Mouse (Mus musculus) neural tube, embryonic 12.5 days (tissue): ENCODE measurements at regions not wholly inside any gene's neighbourhood (a gene's known extent, or its start where the extent isn't known, plus 50 kb on each side); places are given as distances from the start of the nearest gene placed in this dataset.

ENCODE experiments used
- ATAC-seq: fragments of 200-750 bp; cut with Nextera tagmentation; 2 replicates; pipeline ENCODE4 v1.8.0; 2017; ENCODE audit warnings: low read depth, mild to moderate bottlenecking, moderate TSS enrichment, moderate library complexity; ENCODE audit not compliant: low FRiP score
- H3K27ac ChIP-seq: fragments of 300-500 bp; sonication (generic); 2 replicates; pipeline ENCODE4 v1.5.1; 2016
- H3K27me3 ChIP-seq: fragments of 300-500 bp; sonication (generic); replicated peaks from 2 replicates; pipeline ENCODE4 v1.6.1; 2016; ENCODE audit warnings: mild to moderate bottlenecking
- H3K36me3 ChIP-seq: fragments of 300-500 bp; sonication (generic); 2 replicates; pipeline ENCODE4 v1.6.1; 2016; ENCODE audit warnings: mild to moderate bottlenecking
- H3K4me1 ChIP-seq: fragments of 300-500 bp; sonication (generic); 2 replicates; pipeline ENCODE4 v1.6.1; 2016
- H3K4me2 ChIP-seq: fragments of 300-500 bp; sonication (generic); replicated peaks from 2 replicates; pipeline ENCODE4 v1.6.1; 2016; ENCODE audit warnings: mild to moderate bottlenecking
- H3K4me3 ChIP-seq: fragments of 300-500 bp; sonication (generic); 2 replicates; pipeline ENCODE4 v1.5.1; 2016
- H3K9ac ChIP-seq: fragments of 300-500 bp; sonication (generic); 2 replicates; pipeline ENCODE4 v1.6.1; 2016; ENCODE audit warnings: mild to moderate bottlenecking
- H3K9me3 ChIP-seq: fragments of 300-500 bp; sonication (generic); 2 replicates; pipeline ENCODE4 v1.6.1; 2016; ENCODE audit warnings: mild to moderate bottlenecking
- WGBS: fragments of 180-500 bp; shearing (Covaris S2); methylation state at CpG from one replicate; pipeline ENCODE4 v1.1.7; 2016; 5-methylcytosine and 5-hydroxymethylcytosine counted together

DNA sequence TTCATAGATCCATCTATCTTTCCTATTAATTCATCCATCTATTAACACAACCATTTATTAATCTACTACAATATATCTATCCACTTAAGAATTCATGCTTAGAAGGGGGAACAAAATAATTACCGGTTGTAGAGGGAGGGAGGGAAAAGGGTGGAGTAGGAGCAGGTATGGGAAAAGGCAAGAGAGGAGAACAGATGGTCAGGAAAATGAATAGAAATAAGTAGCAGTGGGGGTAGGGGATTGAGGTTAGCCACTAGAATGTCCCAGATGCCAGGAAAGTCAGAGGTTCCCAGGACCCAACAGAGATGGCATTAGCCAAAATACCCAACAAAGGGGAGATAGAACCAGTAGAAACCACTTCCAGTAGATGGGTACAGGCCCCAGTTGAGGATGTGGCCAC lies 164.5 kb upstream of the Crbn start:
- H3K4me1 ChIP-seq: no peaks in the 10 kb centered on the region
- H3K9ac ChIP-seq: no peak overlapping the region
- WGBS: 78% methylated on average over 1 of the region's 1 CpGs
- H3K27me3 ChIP-seq: no peaks in the 10 kb centered on the region
- H3K4me2 ChIP-seq: no peak overlapping the region
- no peak overlapping the region for H3K27ac ChIP-seq
- H3K9me3 ChIP-seq: no peaks in the 10 kb centered on the region
- no peak overlapping the region for H3K4me3 ChIP-seq
- H3K36me3 ChIP-seq: no peaks in the 10 kb centered on the region
- no peak for ATAC-seq

DNA sequence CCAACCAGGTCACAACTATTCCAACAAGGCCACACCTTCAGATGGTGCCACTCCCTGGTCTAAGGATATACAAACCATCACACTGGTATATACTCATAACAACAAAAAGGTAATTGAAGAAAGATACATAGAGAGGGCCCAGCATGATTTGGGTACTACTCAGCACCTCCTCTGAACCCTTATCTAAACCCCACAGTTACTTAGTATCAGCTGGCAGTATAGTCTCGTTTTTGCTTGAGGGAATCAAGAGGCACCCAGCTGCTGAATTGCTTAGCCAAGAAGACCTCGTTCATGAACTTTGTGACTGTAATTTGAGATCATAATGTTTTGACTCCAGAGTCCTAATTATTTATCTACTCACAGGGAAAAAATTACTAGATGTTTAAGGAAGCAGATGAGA lies 175.6 kb upstream of the Crbn start:
- ATAC-seq: no peak
- no peaks in the 10 kb centered on the region for H3K36me3 ChIP-seq
- H3K9ac ChIP-seq: no peak overlapping the region
- H3K4me3 ChIP-seq: no peak overlapping the region
- no peaks in the 10 kb centered on the region for H3K9me3 ChIP-seq
- H3K27me3 ChIP-seq: no peaks in the 10 kb centered on the region
- H3K4me2 ChIP-seq: no peak overlapping the region
- H3K4me1 ChIP-seq: no peaks in the 10 kb centered on the region
- no peak overlapping the region for H3K27ac ChIP-seq
- 62% methylated on average over 2 of the region's 2 CpGs for WGBS

DNA sequence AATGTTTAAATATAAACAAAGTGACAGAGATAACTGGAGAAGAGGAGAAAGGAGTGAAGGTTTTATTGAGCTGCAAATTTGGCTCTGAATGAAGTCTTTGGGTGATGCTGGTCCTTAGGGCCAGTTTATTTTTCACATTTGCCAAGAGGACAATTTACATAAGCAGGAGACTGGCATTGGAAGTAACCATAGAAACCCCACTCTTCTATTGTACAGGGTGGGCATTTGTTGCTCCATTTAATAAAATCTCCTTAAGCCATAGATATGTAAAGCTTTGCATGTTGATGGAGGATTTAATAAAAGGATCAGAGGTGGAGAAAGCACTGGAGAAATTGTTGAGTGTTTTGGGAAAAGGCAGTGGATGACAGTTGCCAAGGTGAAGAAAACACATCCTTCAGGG lies 178.8 kb upstream of the Crbn start:
- Histone ChIP-seq H3K4me3 (no peak overlapping the region), H3K27me3 (no peaks in the 10 kb centered on the region), H3K4me2 (no peak overlapping the region), H3K4me1 (no peaks in the 10 kb centered on the region), H3K9me3 (no peaks in the 10 kb centered on the region), H3K9ac (no peak overlapping the region), H3K36me3 (no peaks in the 10 kb centered on the region), H3K27ac (no peak overlapping the region)
- ATAC-seq: no peak

DNA sequence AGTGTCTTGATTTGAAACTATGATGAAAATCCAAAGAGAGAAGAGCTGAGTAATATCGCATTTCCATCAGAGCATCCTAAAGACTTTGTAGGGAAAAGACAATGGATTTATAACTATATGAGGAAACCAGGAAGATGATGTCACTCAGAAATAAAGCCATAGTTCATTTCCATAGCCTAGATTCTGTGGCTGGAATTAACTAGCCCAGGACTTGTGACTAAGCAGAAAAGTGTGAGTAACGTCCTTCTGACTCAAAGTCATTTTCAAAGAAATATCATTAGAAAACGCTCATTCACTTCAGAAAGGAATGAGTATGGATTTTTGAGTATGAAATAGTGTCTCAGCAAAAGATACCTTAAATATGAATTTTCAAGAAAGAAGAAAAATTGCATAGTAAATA lies 179.9 kb upstream of the Crbn start:
- Histone ChIP-seq H3K36me3 (no peaks in the 10 kb centered on the region), H3K4me2 (no peak overlapping the region), H3K4me1 (no peaks in the 10 kb centered on the region), H3K9ac (no peak overlapping the region), H3K27me3 (no peaks in the 10 kb centered on the region), H3K4me3 (no peak overlapping the region), H3K27ac (no peak overlapping the region), H3K9me3 (no peaks in the 10 kb centered on the region)
- ATAC-seq: no peak
- 79% methylated on average over 3 of the region's 3 CpGs for WGBS

DNA sequence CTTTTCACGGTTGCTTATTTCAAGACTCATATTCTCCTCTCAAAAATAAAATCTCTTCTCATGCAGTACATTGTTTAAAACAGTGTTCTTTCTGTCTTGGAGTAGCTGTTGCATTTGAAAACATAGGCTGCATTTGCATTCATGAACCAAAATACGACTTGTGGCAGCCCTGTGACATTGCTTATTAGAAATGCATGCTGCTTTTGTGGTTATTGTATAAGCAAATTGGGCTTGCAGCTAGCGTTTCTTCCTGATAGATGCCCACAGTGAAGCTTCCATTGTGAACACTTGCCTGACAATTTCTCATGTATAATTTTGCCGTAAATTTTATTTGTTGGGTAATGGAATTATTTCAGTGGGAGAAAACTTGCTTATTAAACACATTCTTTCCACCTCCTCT lies 180.3 kb upstream of the Crbn start:
- Histone ChIP-seq H3K9me3 (no peaks in the 10 kb centered on the region), H3K4me1 (no peaks in the 10 kb centered on the region), H3K36me3 (no peaks in the 10 kb centered on the region), H3K9ac (no peak overlapping the region), H3K27ac (no peak overlapping the region), H3K27me3 (no peaks in the 10 kb centered on the region), H3K4me3 (no peak overlapping the region), H3K4me2 (no peak overlapping the region)
- 38% methylated on average over 4 of the region's 4 CpGs for WGBS
- no peak for ATAC-seq

DNA sequence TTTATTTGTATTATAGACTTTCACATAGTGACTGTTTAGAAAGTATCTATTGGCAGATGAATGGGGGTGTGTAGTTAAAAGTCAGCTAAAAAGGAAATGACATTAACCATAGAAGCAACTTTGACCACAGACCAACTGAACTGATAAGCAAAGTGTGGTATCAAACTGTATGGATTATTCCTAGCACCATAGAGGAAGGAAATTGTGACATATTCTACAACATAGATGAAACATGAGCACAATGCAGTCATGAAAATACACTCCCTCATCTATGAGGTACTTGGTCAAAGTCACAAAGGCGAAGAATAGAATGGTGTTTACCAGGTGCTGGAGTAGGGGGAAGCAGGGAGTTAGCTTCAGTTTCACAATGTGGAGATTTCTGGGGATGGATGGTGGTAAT lies 181.4 kb upstream of the Crbn start:
- Histone ChIP-seq H3K27me3 (no peaks in the 10 kb centered on the region), H3K4me3 (no peak overlapping the region), H3K4me2 (no peak overlapping the region), H3K4me1 (no peaks in the 10 kb centered on the region), H3K9me3 (no peaks in the 10 kb centered on the region), H3K9ac (no peak overlapping the region), H3K36me3 (no peaks in the 10 kb centered on the region), H3K27ac (no peak overlapping the region)
- no peak for ATAC-seq
- 97% methylated on average over 1 of the region's 1 CpGs for WGBS

DNA sequence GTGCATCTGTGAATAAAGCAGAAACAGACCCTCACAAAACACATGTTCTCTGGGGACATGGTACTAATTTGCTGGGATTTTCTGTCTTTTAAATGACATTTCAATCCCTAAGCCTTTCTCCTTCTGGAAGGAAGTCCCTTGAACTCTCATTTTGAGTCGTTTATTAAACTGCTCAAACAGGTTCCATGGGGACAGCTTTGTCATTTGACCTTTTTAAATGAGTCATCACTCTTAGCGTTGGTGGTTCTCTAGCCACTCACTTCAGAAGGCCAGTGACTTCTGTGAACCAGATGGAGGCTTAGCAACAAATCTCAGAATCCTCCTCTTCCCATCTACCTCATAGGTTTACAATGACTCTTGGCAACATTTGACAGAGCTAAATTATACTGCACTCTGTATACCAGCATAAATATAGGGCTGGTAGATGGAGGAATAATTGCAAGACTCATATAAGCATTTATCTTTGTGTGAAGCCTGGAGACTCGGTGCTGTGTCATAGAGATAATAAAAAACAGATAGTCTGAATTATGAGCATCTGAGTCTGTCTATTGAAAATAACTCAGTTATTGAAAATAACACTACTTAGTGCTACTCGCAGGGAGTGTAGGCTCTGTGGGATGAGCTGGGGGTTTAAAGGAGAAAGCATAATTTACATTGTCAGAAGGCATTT lies 185.4 kb upstream of the Crbn start:
- Histone ChIP-seq H3K27ac (no peak overlapping the region), H3K4me2 (no peak overlapping the region), H3K4me1 (no peaks in the 10 kb centered on the region), H3K27me3 (no peaks in the 10 kb centered on the region), H3K9me3 (no peaks in the 10 kb centered on the region), H3K4me3 (no peak overlapping the region), H3K9ac (no peak overlapping the region), H3K36me3 (no peaks in the 10 kb centered on the region)
- ATAC-seq: no peak
- 65% methylated on average over 4 of the region's 4 CpGs for WGBS

DNA sequence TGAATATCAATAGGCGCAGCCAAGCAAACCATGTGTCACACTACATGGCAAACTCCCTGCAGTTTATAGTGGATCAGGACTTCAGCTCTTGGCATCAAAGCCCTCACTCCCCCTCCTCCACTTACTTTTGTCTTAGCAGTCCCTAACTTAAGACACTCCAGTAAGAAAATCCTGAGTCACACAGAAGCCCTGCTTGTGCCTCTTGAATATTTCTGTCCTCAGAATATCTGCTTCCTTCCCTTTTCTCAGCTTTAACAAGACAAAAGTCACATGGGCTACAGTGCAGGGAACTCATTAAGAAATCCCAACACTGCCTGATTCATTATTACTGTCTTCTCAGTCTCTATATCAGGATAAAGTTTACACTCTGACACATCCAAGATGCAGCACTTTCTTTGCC lies 191.7 kb upstream of the Crbn start:
- H3K36me3 ChIP-seq: no peaks in the 10 kb centered on the region
- no peak overlapping the region for H3K4me2 ChIP-seq
- H3K4me1 ChIP-seq: no peaks in the 10 kb centered on the region
- H3K9me3 ChIP-seq: no peaks in the 10 kb centered on the region
- H3K27me3 ChIP-seq: no peaks in the 10 kb centered on the region
- H3K9ac ChIP-seq: no peak overlapping the region
- no peak overlapping the region for H3K27ac ChIP-seq
- no peak for ATAC-seq
- 96% methylated on average over 1 of the region's 1 CpGs for WGBS
- H3K4me3 ChIP-seq: no peak overlapping the region

DNA sequence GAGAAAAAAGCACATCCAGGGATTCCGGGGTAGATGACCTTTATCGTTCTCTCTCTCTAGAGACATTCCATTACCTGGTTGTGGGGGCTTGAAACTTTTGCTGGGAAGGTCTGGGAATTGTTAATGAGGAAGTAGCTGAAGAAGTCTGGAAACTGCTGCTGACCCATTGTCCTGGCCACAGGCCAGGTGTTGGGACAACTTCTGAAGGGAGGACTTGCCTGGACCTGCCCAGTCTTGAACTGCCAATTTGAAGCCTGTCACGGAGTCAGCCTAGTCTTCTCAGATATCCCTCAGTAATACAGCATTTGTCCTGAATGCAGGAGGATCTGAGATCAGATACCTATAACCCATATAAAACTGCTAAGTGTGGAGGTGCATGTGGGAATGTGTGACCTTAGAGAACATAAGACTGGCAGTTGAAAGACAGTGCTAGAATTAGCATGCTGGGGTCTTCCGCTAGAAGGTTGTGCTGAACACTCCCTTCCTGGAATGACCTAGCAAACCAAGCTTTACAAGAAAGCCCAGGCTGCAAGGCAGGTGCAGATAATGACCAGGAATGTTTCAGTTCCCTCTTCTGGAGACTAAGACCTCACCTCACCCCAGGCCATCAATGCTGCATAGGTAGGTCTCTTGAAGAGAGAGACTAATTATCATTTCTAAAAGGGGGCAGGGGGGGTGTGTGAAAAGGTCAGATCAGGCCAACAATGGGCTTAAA lies 204.7 kb upstream of the Crbn start:
- no peaks in the 10 kb centered on the region for H3K9me3 ChIP-seq
- H3K4me2 ChIP-seq: no peak overlapping the region
- H3K27ac ChIP-seq: no peak overlapping the region
- H3K27me3 ChIP-seq: no peaks in the 10 kb centered on the region
- no peak overlapping the region for H3K9ac ChIP-seq
- H3K4me1 ChIP-seq: no peaks in the 10 kb centered on the region
- H3K4me3 ChIP-seq: no peak overlapping the region
- no peak for ATAC-seq
- H3K36me3 ChIP-seq: no peaks in the 10 kb centered on the region
- WGBS: 95% methylated on average over 4 of the region's 4 CpGs

DNA sequence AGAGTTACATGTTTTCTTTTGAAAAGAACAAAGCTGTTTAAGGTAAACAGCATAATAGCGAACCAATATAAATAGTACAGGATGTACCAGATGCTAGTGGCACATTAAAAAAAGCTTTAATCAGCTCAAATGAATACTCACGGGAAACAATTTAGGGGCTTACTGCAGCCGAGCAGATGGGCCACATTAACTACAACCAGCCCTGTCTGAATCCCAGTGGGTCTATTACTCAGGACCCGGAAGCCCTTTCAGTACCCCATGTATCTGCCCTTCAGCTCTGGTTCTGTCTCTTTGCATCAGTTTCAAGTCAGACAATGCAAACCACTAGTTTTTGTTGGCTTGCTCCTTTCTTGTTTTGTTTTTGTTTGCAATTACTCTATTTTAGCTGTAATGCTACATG lies 210.9 kb upstream of the Crbn start:
- no peak overlapping the region for H3K27ac ChIP-seq

DNA sequence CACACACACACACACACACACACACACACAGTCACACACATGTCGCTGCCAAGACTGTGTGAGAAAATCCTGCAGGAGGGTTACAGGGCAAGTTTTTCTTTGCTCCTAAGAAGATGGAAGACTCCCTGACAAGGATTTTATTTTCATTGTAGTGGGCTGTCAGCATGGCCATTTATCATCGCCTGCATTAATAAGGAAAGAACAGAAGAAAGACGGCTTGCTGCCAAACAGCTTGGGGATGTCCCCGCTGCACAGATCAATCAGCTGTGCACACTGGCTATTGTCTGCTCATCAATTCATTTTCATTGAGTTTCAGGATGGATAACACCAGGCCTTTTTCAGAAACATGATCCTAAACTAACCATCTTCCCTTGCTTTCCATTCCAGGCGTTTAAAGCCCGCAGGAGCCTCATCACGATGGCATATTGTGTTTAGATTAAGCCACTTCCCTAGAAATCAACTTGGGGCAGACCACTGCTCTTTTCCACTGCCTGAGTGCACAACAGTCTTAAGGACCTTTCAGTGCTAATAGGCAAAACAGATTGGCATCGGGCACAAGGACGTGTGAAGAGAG lies 213.1 kb upstream of the Crbn start:
- ATAC-seq: peak; percentile 78
- Histone ChIP-seq H3K9ac (no peak overlapping the region), H3K36me3 (no peaks in the 10 kb centered on the region), H3K4me1 (peaks cover 11% of the 10 kb centered on the region), H3K9me3 (no peaks in the 10 kb centered on the region), H3K4me3 (no peak overlapping the region), H3K4me2 (peak overlapping the region; percentile 46), H3K27me3 (no peaks in the 10 kb centered on the region), H3K27ac (peak overlapping the region; percentile 23; the same call in 1 of the 2 replicates)
- 3% methylated on average over 9 of the region's 9 CpGs for WGBS

More for the DNA sequence above, 210.9 kb upstream of the Crbn start:
- 36% methylated on average over 4 of the region's 4 CpGs for WGBS
- ATAC-seq: peak; percentile 57
- Histone ChIP-seq H3K9ac (no peak overlapping the region), H3K36me3 (no peaks in the 10 kb centered on the region), H3K4me2 (no peak overlapping the region), H3K4me1 (peaks cover 11% of the 10 kb centered on the region), H3K9me3 (no peaks in the 10 kb centered on the region), H3K27me3 (no peaks in the 10 kb centered on the region), H3K4me3 (no peak overlapping the region)

DNA sequence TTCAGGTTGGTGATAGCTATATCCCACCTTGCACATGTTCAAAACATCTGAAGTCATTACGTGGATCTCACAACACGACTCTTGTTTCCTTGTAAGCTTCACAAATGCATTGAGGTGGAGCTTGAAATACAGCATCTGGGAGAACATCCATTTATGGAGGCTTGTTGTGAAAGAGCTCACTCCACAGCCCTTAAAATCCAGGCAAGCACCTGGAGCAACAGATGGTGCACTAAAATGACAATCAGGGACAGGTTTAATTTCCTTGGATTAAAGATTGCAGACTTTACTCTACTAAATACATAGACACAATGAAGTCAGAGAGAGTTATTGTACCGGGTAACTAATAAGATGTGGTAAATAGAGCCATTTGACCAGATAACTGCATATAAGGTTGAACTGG lies 219.2 kb upstream of the Crbn start:
- H3K36me3 ChIP-seq: no peaks in the 10 kb centered on the region
- WGBS: 89% methylated on average over 3 of the region's 3 CpGs
- no peak for ATAC-seq

DNA sequence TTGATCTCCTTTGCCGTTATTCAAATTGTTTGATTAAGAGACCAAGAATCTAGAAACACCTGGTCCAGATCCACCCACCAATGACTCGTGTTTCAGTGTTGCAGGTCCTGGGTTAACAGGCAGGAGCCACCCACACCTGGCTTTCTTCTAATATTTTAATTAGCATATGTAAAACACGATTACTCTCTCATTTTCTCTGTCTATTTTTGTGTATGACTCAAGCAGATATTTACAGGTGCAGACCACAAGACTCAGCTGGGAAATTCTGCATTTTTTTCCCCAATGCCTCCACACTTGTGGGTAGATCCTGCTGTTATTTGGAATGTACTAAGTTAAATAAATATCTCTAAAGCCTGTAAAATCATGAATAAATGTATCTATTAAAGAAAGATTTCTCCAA lies 245.3 kb upstream of the Crbn start:
- no peak overlapping the region for H3K27ac ChIP-seq
- no peaks in the 10 kb centered on the region for H3K9me3 ChIP-seq
- no peaks in the 10 kb centered on the region for H3K36me3 ChIP-seq
- H3K4me2 ChIP-seq: no peak overlapping the region
- WGBS: 71% methylated on average over 3 of the region's 3 CpGs
- no peak overlapping the region for H3K9ac ChIP-seq
- no peaks in the 10 kb centered on the region for H3K4me1 ChIP-seq
- ATAC-seq: no peak
- H3K27me3 ChIP-seq: no peaks in the 10 kb centered on the region
- no peak overlapping the region for H3K4me3 ChIP-seq

More for the DNA sequence above, 219.2 kb upstream of the Crbn start:
- Histone ChIP-seq H3K9me3 (no peaks in the 10 kb centered on the region), H3K27ac (no peak overlapping the region), H3K9ac (no peak overlapping the region), H3K27me3 (no peaks in the 10 kb centered on the region), H3K4me2 (no peak overlapping the region), H3K4me3 (no peak overlapping the region), H3K4me1 (no peaks in the 10 kb centered on the region)
